24 mouse cellular contexts compared by ENCODE assay signal in the genomic region with DNA sequence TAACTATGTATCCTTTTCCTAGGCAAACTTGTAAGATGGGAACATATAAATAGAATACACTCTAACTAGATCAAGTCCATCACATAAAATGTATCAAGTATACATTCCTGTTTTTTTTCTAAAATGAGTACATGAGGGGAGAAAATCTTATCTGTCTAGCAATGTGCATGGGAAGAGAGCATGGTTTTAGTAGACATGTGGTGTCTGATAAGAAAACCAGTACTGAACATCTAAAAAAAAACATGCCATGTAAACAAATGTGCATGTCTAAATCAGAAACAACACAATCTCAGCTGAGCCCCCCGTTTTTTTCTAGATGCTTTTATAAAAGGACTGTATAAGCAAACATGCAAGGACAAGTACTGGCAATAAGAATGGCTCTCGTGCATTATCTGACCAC. TPM values are rescaled to one million over a fixed set of nuclear protein-coding genes. Genes with fewer than 3 reads are reported as not detected.
DNase-seq lines count a peak whose midpoint lies in the region; ATAC-seq and TF ChIP-seq lines count a peak whose summit lies in the region.
"Had no signal": no experiment of that assay in that cellular context is flagged by ENCODE, and none has a peak within 500 bp of the region (broad histone marks: within the 10 kb centered on the region; RNA-seq: fewer than 3 reads in every experiment).

No protein-coding gene starts in this region.

- WGBS in liver, embryonic 14.5 days (ENCODE audit: insufficient replicate concordance), result 24% methylated on average over 2 of the region's 2 CpGs
- WGBS in midbrain, embryonic 11.5 days, result 87% methylated on average over 2 of the region's 2 CpGs
- WGBS in midbrain, embryonic 14.5 days, result 90% methylated on average over 2 of the region's 2 CpGs

- ATAC-seq in liver, embryonic 14.5 days (ENCODE audit: insufficient read depth), result no peak
- ATAC-seq in midbrain, embryonic 11.5 days (ENCODE audit: low FRiP score), result no peak
- no peak for ATAC-seq in midbrain, embryonic 14.5 days (ENCODE audit: low FRiP score, low TSS enrichment)
- peak; percentile 69 for ATAC-seq in megakaryocyte-erythroid progenitor cell, adult 5-6 weeks (replicated peaks; ENCODE audit: low FRiP score, low TSS enrichment, poor library complexity, severe bottlenecking)
- ATAC-seq: CD4-positive, CD25-positive, alpha-beta regulatory T cell, adult 4 months; forebrain, embryonic 13.5 days; forebrain, embryonic 15.5 days; forebrain, postnatal 0 days had no signal

- H3K4me3 ChIP-seq in liver, embryonic 14.5 days (ENCODE audit: insufficient read depth in 1 of 2, low read depth in 2 of 2, low read length in 2 of 2), result no peak overlapping the region
- H3K4me3 ChIP-seq in midbrain, embryonic 11.5 days (ENCODE audit: low read depth, low read length), result no peak overlapping the region
- no peak overlapping the region for H3K4me3 ChIP-seq in midbrain, embryonic 14.5 days (replicated peaks; ENCODE audit: low read depth, low read length)
- H3K4me3 ChIP-seq: embryonic facial prominence, embryonic 10.5 days; embryonic facial prominence, embryonic 12.5 days; forebrain, embryonic 13.5 days; forebrain, embryonic 15.5 days had no signal

- H3K36me3 ChIP-seq in liver, embryonic 14.5 days (replicated peaks; ENCODE audit: control insufficient read depth, insufficient read depth, low read depth), result no peaks in the 10 kb centered on the region
- 0 out of 2 replicates have a peak, but pooled peaks cover 2% of the 10 kb centered on the region for H3K36me3 ChIP-seq in midbrain, embryonic 11.5 days (ENCODE audit: control insufficient read depth, insufficient read depth, low read length)
- no peaks in the 10 kb centered on the region; the same call in 1 of the 2 replicates for H3K36me3 ChIP-seq in midbrain, embryonic 14.5 days (ENCODE audit: control insufficient read depth, insufficient read depth, low read length)
- H3K36me3 ChIP-seq: forebrain, embryonic 15.5 days had no signal

- no peak overlapping the region for H3K4me2 ChIP-seq in liver, embryonic 14.5 days (ENCODE audit: low read depth)
- no peak overlapping the region for H3K4me2 ChIP-seq in midbrain, embryonic 11.5 days
- no peak overlapping the region for H3K4me2 ChIP-seq in midbrain, embryonic 14.5 days (ENCODE audit: low read length)
- H3K4me2 ChIP-seq: embryonic facial prominence, embryonic 12.5 days; forebrain, embryonic 13.5 days; forebrain, embryonic 15.5 days had no signal

- no peaks in the 10 kb centered on the region for H3K9me3 ChIP-seq in liver, embryonic 14.5 days (ENCODE audit: control insufficient read depth, low read length)
- H3K9me3 ChIP-seq in midbrain, embryonic 11.5 days (ENCODE audit: control insufficient read depth, low read length), result no peaks in the 10 kb centered on the region
- no peaks in the 10 kb centered on the region for H3K9me3 ChIP-seq in midbrain, embryonic 14.5 days (ENCODE audit: control insufficient read depth, low read length)
- H3K9me3 ChIP-seq: embryonic facial prominence, embryonic 10.5 days; embryonic facial prominence, embryonic 12.5 days; forebrain, embryonic 13.5 days; forebrain, embryonic 15.5 days; G1E had no signal

- no peak for DNase-seq in liver, embryonic 14.5 days (ENCODE audit: low read depth in 3 of 3, low spot score in 3 of 3)
- DNase-seq in liver, result no peak
- peak; percentile 28 for DNase-seq in midbrain, embryonic 11.5 days (ENCODE audit: low spot score, missing footprints)
- DNase-seq in midbrain, embryonic 14.5 days, result no peak
- no peak for DNase-seq in cerebellum, postnatal 4 days (ENCODE audit: low spot score in 2 of 2)
- DNase-seq: adrenal gland, adult 2 months; adrenal gland, postnatal 10 days; adrenal gland, postnatal 25 days; B cell, adult 2 months; cerebellum, adult 11 months; cerebellum, adult 18-20 months; cerebellum, adult 8-10 months; cerebellum, adult 9-11 months; cerebellum, postnatal 14 days; cerebellum, postnatal 36 days; forebrain, postnatal 0 days had no signal

- no peak overlapping the region for H3K9ac ChIP-seq in liver, embryonic 14.5 days (replicated peaks)
- no peak overlapping the region for H3K9ac ChIP-seq in midbrain, embryonic 11.5 days (ENCODE audit: low read length)
- H3K9ac ChIP-seq in midbrain, embryonic 14.5 days (replicated peaks; ENCODE audit: low read length), result no peak overlapping the region
- H3K9ac ChIP-seq: embryonic facial prominence, embryonic 12.5 days; forebrain, embryonic 13.5 days; forebrain, embryonic 15.5 days; forebrain, postnatal 0 days had no signal

- peaks cover 0 to 3% of the 10 kb centered on the region in 2 experiments; a peak in 2 of 4 replicates for H3K4me1 ChIP-seq in liver, embryonic 14.5 days (replicated peaks; ENCODE audit: control insufficient read depth in 2 of 2, insufficient read depth in 2 of 2, low read length in 1 of 2)
- H3K4me1 ChIP-seq in midbrain, embryonic 11.5 days (ENCODE audit: control insufficient read depth, insufficient read depth, low read length), result no peaks in the 10 kb centered on the region
- no peaks in the 10 kb centered on the region for H3K4me1 ChIP-seq in midbrain, embryonic 14.5 days (ENCODE audit: control insufficient read depth, insufficient read depth, low read length)
- H3K4me1 ChIP-seq: embryonic facial prominence, embryonic 10.5 days; embryonic facial prominence, embryonic 12.5 days had no signal

- no peaks in the 10 kb centered on the region for H3K27me3 ChIP-seq in liver, embryonic 14.5 days (ENCODE audit: control insufficient read depth, insufficient read depth, low read length)
- no peaks in the 10 kb centered on the region for H3K27me3 ChIP-seq in midbrain, embryonic 11.5 days (ENCODE audit: control insufficient read depth, insufficient read depth, low read length)
- H3K27me3 ChIP-seq in midbrain, embryonic 14.5 days (ENCODE audit: control insufficient read depth, insufficient read depth, low read length), result no peaks in the 10 kb centered on the region
- H3K27me3 ChIP-seq: CH12.LX; embryonic facial prominence, embryonic 12.5 days; forebrain, embryonic 13.5 days; forebrain, embryonic 15.5 days had no signal

- no peak for TF ChIP-seq CTCF in liver, embryonic 14.5 days (IDR thresholded peaks at IDR 0.05; ENCODE audit: low read depth)

- TF ChIP-seq EP300 in liver, embryonic 14.5 days (IDR thresholded peaks at IDR 0.05; ENCODE audit: low read depth), result 0 out of 2 replicates have a peak, but pooled peaks have one; percentile 30

- no peak overlapping the region for H3K27ac ChIP-seq in liver, embryonic 14.5 days
- H3K27ac ChIP-seq in midbrain, embryonic 11.5 days (ENCODE audit: low read depth, low read length), result no peak overlapping the region
- H3K27ac ChIP-seq in midbrain, embryonic 14.5 days (replicated peaks; ENCODE audit: low read depth, low read length), result no peak overlapping the region
- H3K27ac ChIP-seq: embryonic facial prominence, embryonic 10.5 days; embryonic facial prominence, embryonic 12.5 days; forebrain, embryonic 13.5 days; forebrain, embryonic 15.5 days had no signal

RNA-seq across cellular contexts. Expression of a gene that starts 44.5 kb away (rescaled TPM):
- polyA plus RNA-seq in liver, embryonic 14.5 days (2012; rRNA removed), result 0.12 and 0.17 TPM in 2 replicates
- 0.06 and 0.16 TPM in 2 replicates for polyA plus RNA-seq in liver, embryonic 14.5 days (2014; fragmentation: Nextera tagmentation; extraction: Ambion mirVana)
- 0.34 and 0.36 TPM in 2 replicates for polyA plus RNA-seq in midbrain, embryonic 11.5 days (2014; fragmentation: Nextera tagmentation; extraction: Ambion mirVana)
- 0.75 and 0.80 TPM in 2 replicates for polyA plus RNA-seq in midbrain, embryonic 14.5 days (2014; fragmentation: Nextera tagmentation; extraction: Ambion mirVana)
- total RNA-seq in megakaryocyte-erythroid progenitor cell, adult 5-6 weeks (2014; fragmentation: Nextera tagmentation), result 0.77 TPM in 1 of 2 replicates, not detected in the other
- total RNA-seq in megakaryocyte-erythroid progenitor cell, adult 5-6 weeks (2017), result 0.27 and 1.3 TPM in 2 replicates
- total RNA-seq: adrenal gland, postnatal 25 days had no signal
